Mouse (Mus musculus): ENCODE measurements around the gene Stim2. TPM values are rescaled to one million over a fixed set of nuclear protein-coding genes. Genes with fewer than 3 reads are reported as not detected.

The Stim2 gene
- polyA plus RNA-seq, 1 experiment from 2014 or later = 19.6 TPM

DNA sequence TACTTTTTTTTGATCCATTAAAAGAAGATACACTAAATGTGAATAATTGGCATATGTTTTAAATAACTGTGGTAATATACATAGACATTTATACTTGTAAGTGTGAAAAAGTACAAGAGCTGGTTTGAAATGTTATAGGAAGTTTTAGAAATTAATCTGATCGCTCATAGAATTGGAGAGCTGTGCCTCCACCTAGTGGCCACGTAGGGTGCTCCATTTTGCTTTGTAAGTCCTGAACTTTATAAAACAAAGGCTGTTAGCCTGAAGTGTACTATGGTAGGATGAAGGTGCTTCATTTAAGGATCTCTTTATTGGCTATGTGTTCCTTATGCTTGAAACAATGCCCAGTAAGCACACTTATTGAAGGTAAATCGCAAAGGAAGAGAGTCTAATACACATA, 115.0 kb downstream of the Stim2 start:
- Histone ChIP-seq H3K27me3 (ENCODE audit: insufficient read depth, low read length) (no peaks in the 10 kb centered on the region), H3K27ac (ENCODE audit: low read length) (no peak overlapping the region), H3K4me3 (ENCODE audit: low read length) (no peak overlapping the region), H3K9ac (replicated peaks; ENCODE audit: low read length) (no peak overlapping the region), H3K36me3 (ENCODE audit: insufficient read depth, low read length) (peaks cover 11% of the 10 kb centered on the region), H3K9me3 (ENCODE audit: low read length) (no peaks in the 10 kb centered on the region), H3K4me2 (replicated peaks; ENCODE audit: low read depth, low read length) (no peak overlapping the region), H3K4me1 (ENCODE audit: insufficient read depth, low read length) (peaks cover 3% of the 10 kb centered on the region; the same call in 1 of the 2 replicates)
- WGBS = 26% methylated on average over 3 of the region's 3 CpGs
- ATAC-seq (ENCODE audit: low FRiP score, low TSS enrichment) = no peak; the same call in 1 of the 2 replicates

DNA sequence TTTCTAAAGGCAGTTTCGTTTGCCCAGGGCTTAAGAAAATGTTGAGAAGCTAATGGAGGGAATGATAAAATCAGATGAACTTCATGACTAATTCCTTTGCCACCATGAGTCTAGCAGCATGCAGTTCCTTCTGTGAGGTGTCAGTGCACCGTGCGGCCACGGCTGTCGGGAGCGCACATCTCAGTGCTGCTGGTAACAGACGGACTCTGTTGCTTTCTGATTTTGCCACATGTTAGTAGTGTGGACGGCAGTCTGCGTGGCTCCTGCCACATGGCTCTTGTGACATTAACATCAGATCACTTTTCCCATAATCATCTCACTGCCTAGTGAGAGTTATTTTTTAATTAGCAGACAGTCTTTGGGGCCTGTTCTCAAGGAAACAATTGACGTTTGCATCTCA, 118.2 kb downstream of the Stim2 start:
- Histone ChIP-seq H3K36me3 (ENCODE audit: insufficient read depth, low read length) (peaks cover 16% of the 10 kb centered on the region), H3K4me1 (ENCODE audit: insufficient read depth, low read length) (no peaks in the 10 kb centered on the region), H3K4me3 (ENCODE audit: low read length) (no peak overlapping the region), H3K27me3 (ENCODE audit: insufficient read depth, low read length) (no peaks in the 10 kb centered on the region), H3K4me2 (replicated peaks; ENCODE audit: low read depth, low read length) (no peak overlapping the region), H3K9me3 (ENCODE audit: low read length) (no peaks in the 10 kb centered on the region), H3K9ac (replicated peaks; ENCODE audit: low read length) (no peak overlapping the region), H3K27ac (ENCODE audit: low read length) (no peak overlapping the region)
- WGBS = 90% methylated on average over 10 of the region's 10 CpGs
- ATAC-seq (ENCODE audit: low FRiP score, low TSS enrichment) = no peak

DNA sequence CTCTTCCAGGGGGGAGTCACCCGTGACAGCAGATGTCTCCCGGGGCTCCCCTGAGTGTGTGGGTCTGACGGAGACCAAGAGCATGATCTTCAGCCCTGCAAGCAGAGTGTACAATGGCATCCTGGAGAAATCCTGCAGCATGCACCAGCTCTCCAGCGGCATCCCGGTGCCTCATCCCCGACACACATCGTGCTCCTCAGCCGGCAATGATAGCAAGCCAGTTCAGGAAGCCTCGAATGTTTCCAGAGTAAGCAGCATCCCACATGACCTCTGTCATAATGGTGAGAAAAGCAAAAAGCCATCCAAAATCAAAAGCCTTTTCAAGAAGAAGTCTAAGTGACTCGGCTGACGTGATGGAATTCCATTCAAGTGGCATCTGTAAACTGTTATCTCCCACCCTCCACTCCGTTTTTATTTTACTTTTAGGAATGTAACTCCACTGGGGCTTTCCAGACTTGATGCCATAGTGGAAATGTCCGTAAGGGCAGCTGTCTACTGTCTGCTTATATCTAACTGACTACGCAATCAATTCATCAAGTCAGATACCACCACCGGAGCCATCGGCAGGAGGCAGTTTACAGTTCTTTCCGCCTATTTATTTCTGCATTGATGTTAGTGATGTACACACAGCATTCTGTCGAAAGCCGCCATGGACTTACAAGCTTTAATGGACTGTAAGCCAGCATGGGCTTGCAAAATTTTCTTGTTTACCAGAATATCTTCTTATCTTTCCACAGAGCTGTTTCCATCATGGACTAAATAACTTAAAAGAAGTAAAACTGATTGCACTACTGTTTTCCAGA, 120.3 kb downstream of the Stim2 start:
- no peaks in the 10 kb centered on the region for H3K27me3 ChIP-seq (ENCODE audit: insufficient read depth, low read length)
- WGBS = 84% methylated on average over 19 of the region's 19 CpGs
- no peaks in the 10 kb centered on the region for H3K4me1 ChIP-seq (ENCODE audit: insufficient read depth, low read length)
- H3K36me3 ChIP-seq (ENCODE audit: insufficient read depth, low read length) = peaks cover 16% of the 10 kb centered on the region
- no peak for ATAC-seq (ENCODE audit: low FRiP score, low TSS enrichment)
- H3K27ac ChIP-seq (ENCODE audit: low read length) = no peak overlapping the region
- H3K4me3 ChIP-seq (ENCODE audit: low read length) = no peak overlapping the region
- no peak overlapping the region for H3K4me2 ChIP-seq (replicated peaks; ENCODE audit: low read depth, low read length)
- no peak overlapping the region for H3K9ac ChIP-seq (replicated peaks; ENCODE audit: low read length)
- no peaks in the 10 kb centered on the region for H3K9me3 ChIP-seq (ENCODE audit: low read length)

DNA sequence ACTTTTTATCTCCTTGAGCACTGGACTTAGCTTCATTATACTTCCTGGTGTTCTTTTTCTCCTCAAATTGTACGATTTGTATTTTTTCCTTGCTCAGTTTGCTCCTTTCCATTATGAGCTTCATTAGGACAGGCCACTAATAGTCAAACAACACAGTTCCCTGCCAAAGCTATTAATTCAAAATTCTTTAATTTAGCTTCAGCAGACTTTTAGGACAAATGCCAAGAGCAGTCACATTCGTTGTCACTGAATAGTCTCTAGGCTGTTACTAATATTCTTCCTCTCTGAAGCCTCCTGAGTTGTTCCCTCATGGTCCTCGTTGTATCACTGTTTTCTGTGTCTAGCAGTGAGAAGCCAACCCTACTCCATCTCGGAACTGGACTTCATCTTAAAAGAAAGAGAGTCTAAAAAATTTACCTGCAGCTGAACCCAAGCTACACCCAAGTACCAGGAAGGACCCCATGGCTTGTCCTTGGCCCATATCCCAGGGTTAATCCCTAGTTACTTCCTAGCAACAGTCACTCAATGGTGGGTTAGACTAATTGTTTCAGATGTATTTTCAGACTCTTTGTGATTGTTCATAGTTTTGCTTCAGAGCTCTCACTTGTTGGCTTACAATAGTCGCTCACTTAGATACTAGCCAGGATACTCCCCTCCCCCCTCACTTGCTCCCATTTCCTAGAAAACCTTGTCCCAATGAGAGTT, 149.9 kb downstream of the Stim2 start:
- Histone ChIP-seq H3K9me3 (ENCODE audit: low read length) (no peaks in the 10 kb centered on the region; the same call in 1 of the 2 replicates), H3K4me1 (ENCODE audit: insufficient read depth, low read length) (no peaks in the 10 kb centered on the region), H3K36me3 (ENCODE audit: insufficient read depth, low read length) (no peaks in the 10 kb centered on the region), H3K4me2 (replicated peaks; ENCODE audit: low read depth, low read length) (no peak overlapping the region), H3K27me3 (ENCODE audit: insufficient read depth, low read length) (no peaks in the 10 kb centered on the region), H3K9ac (replicated peaks; ENCODE audit: low read length) (no peak overlapping the region), H3K27ac (ENCODE audit: low read length) (no peak overlapping the region), H3K4me3 (ENCODE audit: low read length) (no peak overlapping the region)
- no peak for ATAC-seq (ENCODE audit: low FRiP score, low TSS enrichment)
- 88% methylated on average over 5 of the region's 5 CpGs for WGBS

DNA sequence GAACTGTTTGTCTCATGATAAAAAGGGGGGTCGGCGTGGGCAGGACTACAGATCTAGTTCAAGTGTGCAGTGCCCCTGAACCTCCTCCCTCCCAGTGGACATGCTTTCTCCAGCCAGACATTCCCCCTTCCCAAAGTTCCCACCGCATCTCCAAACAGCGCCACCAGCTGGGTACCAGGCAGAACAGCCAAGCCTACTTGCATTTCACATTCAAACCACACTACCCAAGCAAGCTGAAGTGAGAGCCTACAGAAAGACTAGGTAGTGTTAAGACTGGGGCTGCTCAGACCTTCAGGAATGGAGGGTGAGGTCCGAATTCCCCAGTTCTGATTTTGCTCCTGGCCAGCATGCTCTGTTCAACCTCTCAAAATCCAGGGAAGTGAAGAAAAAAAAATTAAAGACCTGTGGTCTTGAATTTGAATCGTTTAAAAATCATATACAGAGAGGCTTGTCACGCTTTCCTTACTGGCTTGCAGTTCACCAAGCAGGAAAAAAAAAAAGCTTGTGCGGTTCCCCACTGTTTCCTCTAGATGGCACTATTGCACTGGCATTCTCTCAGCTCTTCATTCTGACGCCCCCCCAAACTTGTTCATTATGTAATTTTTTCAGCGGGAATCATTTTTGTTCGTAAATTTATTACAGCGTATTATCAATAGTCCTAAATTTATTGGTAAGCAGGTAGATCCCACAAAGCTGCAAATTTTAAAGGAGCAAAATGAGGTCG, 156.4 kb downstream of the Stim2 start:
- H3K9me3 ChIP-seq (ENCODE audit: low read length) = no peaks in the 10 kb centered on the region
- peak overlapping the region; percentile 5; the same call in 1 of the 2 replicates for H3K4me3 ChIP-seq (ENCODE audit: low read length)
- peak overlapping the region; percentile 41 for H3K4me2 ChIP-seq (replicated peaks; ENCODE audit: low read depth, low read length)
- WGBS = 25% methylated on average over 13 of the region's 13 CpGs
- H3K27me3 ChIP-seq (ENCODE audit: insufficient read depth, low read length) = no peaks in the 10 kb centered on the region
- no peak overlapping the region for H3K9ac ChIP-seq (replicated peaks; ENCODE audit: low read length)
- no peak for ATAC-seq (ENCODE audit: low FRiP score, low TSS enrichment)
- H3K27ac ChIP-seq (ENCODE audit: low read length) = no peak overlapping the region
- H3K4me1 ChIP-seq (ENCODE audit: insufficient read depth, low read length) = 0 out of 2 replicates have a peak, but pooled peaks cover 5% of the 10 kb centered on the region
- no peaks in the 10 kb centered on the region for H3K36me3 ChIP-seq (ENCODE audit: insufficient read depth, low read length)

DNA sequence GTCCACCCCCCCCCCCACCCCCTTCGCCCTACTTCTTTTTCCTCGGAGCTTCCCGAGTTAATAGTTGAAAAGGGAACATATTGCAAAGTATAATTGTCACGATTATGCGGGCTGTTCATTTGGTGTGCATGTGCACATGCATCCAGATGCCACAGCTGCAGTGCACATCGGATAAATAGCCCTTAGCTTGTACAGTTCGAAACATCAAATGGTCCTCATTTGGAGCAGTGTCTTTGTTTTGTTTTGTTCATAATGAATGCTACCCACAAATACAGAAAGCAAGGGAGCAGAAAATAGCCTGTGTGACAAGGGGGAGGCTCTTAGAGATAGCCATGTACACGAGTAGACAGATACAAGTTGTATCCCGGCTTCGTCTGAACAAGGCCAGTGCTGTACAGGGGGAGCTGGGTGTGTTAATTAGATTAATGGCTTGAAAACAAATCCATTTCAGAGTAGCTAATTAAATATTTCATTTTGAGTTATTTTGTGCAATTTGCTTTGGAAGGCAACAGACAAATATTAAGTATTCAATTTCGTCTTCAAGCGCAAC, 157.0 kb downstream of the Stim2 start:
- Histone ChIP-seq H3K27ac (ENCODE audit: low read length) (no peak overlapping the region), H3K4me2 (replicated peaks; ENCODE audit: low read depth, low read length) (peak overlapping the region; percentile 41), H3K4me3 (ENCODE audit: low read length) (peak overlapping the region; percentile 5; the same call in 1 of the 2 replicates), H3K36me3 (ENCODE audit: insufficient read depth, low read length) (no peaks in the 10 kb centered on the region), H3K9me3 (ENCODE audit: low read length) (no peaks in the 10 kb centered on the region), H3K27me3 (ENCODE audit: insufficient read depth, low read length) (no peaks in the 10 kb centered on the region), H3K4me1 (ENCODE audit: insufficient read depth, low read length) (0 out of 2 replicates have a peak, but pooled peaks cover 8% of the 10 kb centered on the region), H3K9ac (replicated peaks; ENCODE audit: low read length) (no peak overlapping the region)
- 55% methylated on average over 12 of the region's 12 CpGs for WGBS
- no peak for ATAC-seq (ENCODE audit: low FRiP score, low TSS enrichment)

DNA sequence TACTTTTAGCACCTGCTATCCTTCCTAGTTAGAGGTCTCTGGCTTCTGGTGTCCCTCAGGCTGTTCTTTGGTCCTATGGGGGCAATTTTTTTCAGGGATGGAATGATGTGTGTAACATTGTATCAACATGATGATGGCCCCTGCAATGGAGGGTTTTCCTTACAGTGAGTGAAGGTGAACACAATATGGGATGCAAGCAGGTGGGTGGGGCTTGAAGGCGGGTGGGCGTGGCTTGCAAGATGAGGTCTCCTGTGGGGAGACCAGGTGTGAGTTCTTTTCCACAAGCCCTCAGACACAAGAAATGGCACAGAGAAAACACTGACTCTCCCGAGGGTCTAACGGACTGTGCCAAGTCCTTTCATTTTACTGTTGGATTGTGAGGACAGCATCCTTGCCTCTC, 157.6 kb downstream of the Stim2 start:
- 72% methylated on average over 4 of the region's 4 CpGs for WGBS
- no peak overlapping the region for H3K27ac ChIP-seq (ENCODE audit: low read length)
- no peak overlapping the region for H3K4me3 ChIP-seq (ENCODE audit: low read length)
- H3K9ac ChIP-seq (replicated peaks; ENCODE audit: low read length) = no peak overlapping the region
- 0 out of 2 replicates have a peak, but pooled peaks cover 8% of the 10 kb centered on the region for H3K4me1 ChIP-seq (ENCODE audit: insufficient read depth, low read length)
- no peak overlapping the region for H3K4me2 ChIP-seq (replicated peaks; ENCODE audit: low read depth, low read length)
- no peaks in the 10 kb centered on the region for H3K36me3 ChIP-seq (ENCODE audit: insufficient read depth, low read length)
- ATAC-seq (ENCODE audit: low FRiP score, low TSS enrichment) = no peak
- no peaks in the 10 kb centered on the region for H3K27me3 ChIP-seq (ENCODE audit: insufficient read depth, low read length)
- H3K9me3 ChIP-seq (ENCODE audit: low read length) = no peaks in the 10 kb centered on the region

DNA sequence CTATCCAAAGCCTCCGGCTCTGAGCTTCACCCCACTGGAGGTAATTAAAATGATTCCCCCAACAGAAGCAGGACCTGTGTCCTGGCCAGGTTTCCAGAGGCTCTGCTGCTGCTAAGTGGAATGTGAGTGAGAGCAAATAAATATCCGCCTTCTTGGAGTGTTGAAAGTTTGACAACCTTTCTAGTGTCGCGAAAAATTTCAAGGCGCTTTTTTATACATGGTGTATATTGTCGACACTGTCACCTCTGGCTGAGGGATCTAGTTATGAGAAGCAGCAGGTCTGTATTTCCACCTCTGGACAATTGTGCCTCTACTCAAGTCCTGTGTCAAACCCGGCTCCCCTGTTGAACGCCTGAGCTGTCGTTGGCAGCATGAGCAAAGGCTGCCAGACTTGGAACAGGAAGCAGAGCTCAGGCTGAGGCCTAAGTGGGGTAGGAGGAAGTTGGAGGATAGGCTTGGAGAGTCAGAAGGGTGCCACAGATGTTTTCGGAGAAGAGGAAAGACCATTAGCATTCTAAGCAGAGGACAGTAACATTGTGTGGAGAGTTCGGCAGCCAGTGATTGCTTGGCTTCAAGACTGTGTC, 158.7 kb downstream of the Stim2 start:
- H3K36me3 ChIP-seq (ENCODE audit: insufficient read depth, low read length) = no peaks in the 10 kb centered on the region
- H3K27me3 ChIP-seq (ENCODE audit: insufficient read depth, low read length) = no peaks in the 10 kb centered on the region
- no peak overlapping the region for H3K4me3 ChIP-seq (ENCODE audit: low read length)
- H3K4me2 ChIP-seq (replicated peaks; ENCODE audit: low read depth, low read length) = no peak overlapping the region
- no peak overlapping the region for H3K9ac ChIP-seq (replicated peaks; ENCODE audit: low read length)
- H3K9me3 ChIP-seq (ENCODE audit: low read length) = no peaks in the 10 kb centered on the region
- 59% methylated on average over 11 of the region's 11 CpGs for WGBS
- H3K27ac ChIP-seq (ENCODE audit: low read length) = no peak overlapping the region
- no peak for ATAC-seq (ENCODE audit: low FRiP score, low TSS enrichment)
- 0 out of 2 replicates have a peak, but pooled peaks cover 8% of the 10 kb centered on the region for H3K4me1 ChIP-seq (ENCODE audit: insufficient read depth, low read length)

DNA sequence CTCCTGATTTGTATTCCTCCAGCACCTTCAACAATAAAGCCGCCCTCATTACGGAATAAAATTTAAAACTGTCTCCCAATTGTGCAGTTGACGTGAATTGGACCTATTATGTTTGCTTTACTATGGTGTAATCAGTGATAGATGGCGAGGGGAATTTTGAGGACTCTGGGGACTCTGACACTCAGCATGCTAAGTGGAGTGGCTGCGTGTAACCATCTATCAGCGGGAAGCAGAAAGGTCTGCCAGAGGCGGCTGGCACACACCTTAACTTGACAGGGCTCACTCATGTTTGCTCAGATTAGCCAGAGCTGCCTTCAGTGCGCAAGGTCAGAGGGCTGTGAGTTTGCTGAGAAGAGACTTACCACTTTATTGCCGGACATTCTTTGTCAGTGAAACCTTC, 159.9 kb downstream of the Stim2 start:
- no peaks in the 10 kb centered on the region for H3K27me3 ChIP-seq (ENCODE audit: insufficient read depth, low read length)
- 0 out of 2 replicates have a peak, but pooled peaks cover 8% of the 10 kb centered on the region for H3K4me1 ChIP-seq (ENCODE audit: insufficient read depth, low read length)
- no peak overlapping the region for H3K27ac ChIP-seq (ENCODE audit: low read length)
- no peak for ATAC-seq (ENCODE audit: low FRiP score, low TSS enrichment)
- no peak overlapping the region for H3K4me3 ChIP-seq (ENCODE audit: low read length)
- H3K9me3 ChIP-seq (ENCODE audit: low read length) = no peaks in the 10 kb centered on the region
- H3K36me3 ChIP-seq (ENCODE audit: insufficient read depth, low read length) = no peaks in the 10 kb centered on the region
- WGBS = 50% methylated on average over 9 of the region's 9 CpGs
- no peak overlapping the region for H3K9ac ChIP-seq (replicated peaks; ENCODE audit: low read length)
- no peak overlapping the region for H3K4me2 ChIP-seq (replicated peaks; ENCODE audit: low read depth, low read length)
